In genomic region chr8:127977746-127978145, GRCm38 (mm10) we compare ENCODE assay signal across 19 mouse cellular contexts.
"Had no signal": no experiment of that assay in that cellular context is flagged by ENCODE, and none has a peak within 500 bp of the region (broad histone marks: within the 10 kb centered on the region; RNA-seq: fewer than 3 reads in every experiment).

No protein-coding gene starts in this region.

- H3K9ac ChIP-seq: limb, embryonic 12.5 days; liver, embryonic 13.5 days; liver, postnatal 0 days; lung, embryonic 15.5 days; neural tube, embryonic 15.5 days had no signal

- H3K4me3 ChIP-seq: limb, embryonic 12.5 days; liver, embryonic 13.5 days; lung, embryonic 15.5 days; megakaryocyte, embryonic 14.5 days; myocyte; neural tube, embryonic 15.5 days had no signal

- H3K4me2 ChIP-seq: limb, embryonic 12.5 days; liver, embryonic 13.5 days; lung, embryonic 15.5 days; neural tube, embryonic 15.5 days had no signal

- DNase-seq: kidney, adult 9 months; kidney, postnatal 36 days; layer of hippocampus, adult 9-11 months; layer of hippocampus, postnatal 36 days; liver; liver, embryonic 13.5 days; liver, postnatal 0 days; lung, postnatal 14 days; right cerebral cortex, postnatal 4 days; spleen, adult 18-20 months; thymus, adult 2 months; thymus, postnatal 25 days had no signal

- H3K9me3 ChIP-seq: limb, embryonic 12.5 days; liver, embryonic 13.5 days; lung, embryonic 15.5 days; megakaryocyte, embryonic 14.5 days; neural tube, embryonic 15.5 days had no signal

- H3K27ac ChIP-seq: kidney, postnatal 0 days; limb, embryonic 12.5 days; liver, embryonic 13.5 days; lung, embryonic 15.5 days; macrophage; neural tube, embryonic 15.5 days had no signal

- H3K27me3 ChIP-seq: limb, embryonic 12.5 days; liver, embryonic 13.5 days; lung, embryonic 15.5 days; neural tube, embryonic 15.5 days had no signal

- H3K4me1 ChIP-seq: liver, embryonic 13.5 days; lung, embryonic 15.5 days; megakaryocyte, embryonic 14.5 days; neural tube, embryonic 15.5 days had no signal

- H3K36me3 ChIP-seq: limb, embryonic 12.5 days; liver, embryonic 13.5 days; lung, embryonic 15.5 days; neural tube, embryonic 15.5 days had no signal

- ATAC-seq: liver, postnatal 0 days had no signal
